Mouse (Mus musculus) adrenal gland, adult (tissue): ENCODE measurements around the gene Foxn4.
A peak's percentile ranks its signal among the peaks of the same experiment; 100 is the strongest.

Source experiments
- DNase-seq, 2 experiments: peaks; one replicate each; pipeline ENCODE4 v3.0.0; 2022 to 2023; ENCODE audit warnings: low spot score in 1 of 2; ENCODE audit not compliant: inconsistent age in 2 of 2

Gene Foxn4

GRCm38 (mm10) chr5:114273693-114274402 lies at the start of gene Foxn4:
Gene Foxn4 (minus strand): TSS chr5:114273807.
- peak in 1 of 2 experiments; percentile 44 for DNase-seq

GRCm38 (mm10) chr5:114323105-114323790 lies 49.6 kb upstream of the Foxn4 start:
- DNase-seq, result no peak

GRCm38 (mm10) chr5:114309680-114310036 lies 36.1 kb upstream of the Foxn4 start:
- no peak for DNase-seq

GRCm38 (mm10) chr5:114308765-114309679 lies 35.4 kb upstream of the Foxn4 start:
- DNase-seq, result peak in 1 of 2 experiments; percentile 68

- no peak for DNase-seq
Measured at GRCm38 (mm10) chr5:114306496-114306895, 32.9 kb upstream of the Foxn4 start.

- DNase-seq, result no peak
Measured at GRCm38 (mm10) chr5:114303166-114303565, 29.6 kb upstream of the Foxn4 start.

- no peak for DNase-seq
Measured at GRCm38 (mm10) chr5:114299883-114300610, 26.4 kb upstream of the Foxn4 start.

GRCm38 (mm10) chr5:114299156-114299855 lies 25.7 kb upstream of the Foxn4 start:
- no peak for DNase-seq

GRCm38 (mm10) chr5:114298212-114298894 lies 24.7 kb upstream of the Foxn4 start:
- peak in 1 of 2 experiments; percentile 30 for DNase-seq

GRCm38 (mm10) chr5:114296693-114297631 lies 23.4 kb upstream of the Foxn4 start:
- peak; percentile 53 to 85 for DNase-seq

- DNase-seq, result no peak
Measured at GRCm38 (mm10) chr5:114290004-114290403, 16.4 kb upstream of the Foxn4 start.

- DNase-seq, result no peak
Measured at GRCm38 (mm10) chr5:114288874-114289273, 15.3 kb upstream of the Foxn4 start, which contains the start of gene Myo1h. Gene Myo1h (plus strand): TSS chr5:114289166.

- no peak for DNase-seq
Measured at GRCm38 (mm10) chr5:114288396-114288795, 14.8 kb upstream of the Foxn4 start.

GRCm38 (mm10) chr5:114286872-114287571 lies 13.4 kb upstream of the Foxn4 start:
- DNase-seq, result no peak

GRCm38 (mm10) chr5:114286102-114286501 lies 12.5 kb upstream of the Foxn4 start:
- DNase-seq, result no peak

GRCm38 (mm10) chr5:114285398-114285700 lies 11.7 kb upstream of the Foxn4 start:
- DNase-seq, result no peak

- DNase-seq, result no peak
Measured at GRCm38 (mm10) chr5:114284604-114285397, 11.2 kb upstream of the Foxn4 start.
